Mouse (Mus musculus): Measurements from ENCODE around the gene Mrpl23. TPM values are rescaled to one million over a fixed set of nuclear protein-coding genes. Genes with fewer than 3 reads are reported as not detected.
A peak's percentile ranks its signal among the peaks of the same experiment; 100 is the strongest.

Mrpl23 gene
- polyA plus RNA-seq, 1 experiment from 2014 or later = 20.3 TPM

GRCm38 (mm10) chr7:142517531-142517930, 15.0 kb upstream of the Mrpl23 start:
- no peak overlapping the region for H3K27ac ChIP-seq (ENCODE audit: low read depth)
- no peak for ATAC-seq (ENCODE audit: insufficient read depth)
- 34% methylated on average over 3 of the region's 3 CpGs for WGBS

GRCm38 (mm10) chr7:142520331-142520730, 12.2 kb upstream of the Mrpl23 start:
- TF ChIP-seq CTCF (IDR thresholded peaks at IDR 0.05; ENCODE audit: low read depth) = no peak
- no peaks in the 10 kb centered on the region for H3K9me3 ChIP-seq (ENCODE audit: low read depth, low read length)
- H3K36me3 ChIP-seq (ENCODE audit: insufficient read depth) = no peaks in the 10 kb centered on the region
- ATAC-seq (ENCODE audit: insufficient read depth) (no peak), DNase-seq (no peak)
- H3K4me1 ChIP-seq (ENCODE audit: insufficient read depth) = peaks cover 42% of the 10 kb centered on the region
- no peak overlapping the region for H3K9ac ChIP-seq
- 82% methylated on average over 4 of the region's 4 CpGs for WGBS
- H3K27ac ChIP-seq (ENCODE audit: low read depth) = peak overlapping the region; percentile 8; the same call in 1 of the 2 replicates
- no peak overlapping the region for H3K4me3 ChIP-seq (ENCODE audit: low read depth, low read length)
- no peak overlapping the region for H3K4me2 ChIP-seq
- no peaks in the 10 kb centered on the region for H3K27me3 ChIP-seq (ENCODE audit: insufficient read depth, low read length)

More at GRCm38 (mm10) chr7:142517531-142517930, 15.0 kb upstream of the Mrpl23 start:
- Histone ChIP-seq H3K9ac (no peak overlapping the region), H3K36me3 (ENCODE audit: insufficient read depth) (no peaks in the 10 kb centered on the region), H3K27me3 (ENCODE audit: insufficient read depth, low read length) (no peaks in the 10 kb centered on the region), H3K4me3 (ENCODE audit: low read depth, low read length) (no peak overlapping the region), H3K4me1 (ENCODE audit: insufficient read depth) (peaks cover 21% of the 10 kb centered on the region; the same call in 1 of the 2 replicates), H3K4me2 (no peak overlapping the region), H3K9me3 (ENCODE audit: low read depth, low read length) (no peaks in the 10 kb centered on the region)
- DNase-seq = no peak
- TF ChIP-seq CTCF (IDR thresholded peaks at IDR 0.05; ENCODE audit: low read depth) = no peak

- Histone ChIP-seq H3K4me3 (ENCODE audit: low read depth, low read length) (no peak overlapping the region), H3K27me3 (ENCODE audit: insufficient read depth, low read length) (no peaks in the 10 kb centered on the region), H3K9ac (no peak overlapping the region), H3K9me3 (ENCODE audit: low read depth, low read length) (no peaks in the 10 kb centered on the region), H3K36me3 (ENCODE audit: insufficient read depth) (no peaks in the 10 kb centered on the region), H3K27ac (ENCODE audit: low read depth) (peak overlapping the region; percentile 80; the same call in 1 of the 2 replicates), H3K4me2 (no peak overlapping the region), H3K4me1 (ENCODE audit: insufficient read depth) (peaks cover 39% of the 10 kb centered on the region)
- 29% methylated on average over 4 of the region's 4 CpGs for WGBS
- DNase-seq = peak; percentile 73
- peak; percentile 79 for TF ChIP-seq CTCF (IDR thresholded peaks at IDR 0.05; ENCODE audit: low read depth)
- peak; percentile 36; the same call in 1 of the 2 replicates for ATAC-seq (ENCODE audit: insufficient read depth)
Measured at GRCm38 (mm10) chr7:142522352-142522751, 10.1 kb upstream of the Mrpl23 start.

- H3K27ac ChIP-seq (ENCODE audit: low read depth) = peak overlapping the region; percentile 80
- ATAC-seq (ENCODE audit: insufficient read depth) (no peak), DNase-seq (peak; percentile 32)
- H3K9ac ChIP-seq = peak overlapping the region; percentile 30
- no peak for TF ChIP-seq CTCF (IDR thresholded peaks at IDR 0.05; ENCODE audit: low read depth)
- H3K9me3 ChIP-seq (ENCODE audit: low read depth, low read length) = no peaks in the 10 kb centered on the region
- H3K4me2 ChIP-seq = peak overlapping the region; percentile 25; the same call in 1 of the 2 replicates
- peaks cover 42% of the 10 kb centered on the region for H3K4me1 ChIP-seq (ENCODE audit: insufficient read depth)
- H3K27me3 ChIP-seq (ENCODE audit: insufficient read depth, low read length) = no peaks in the 10 kb centered on the region
- H3K4me3 ChIP-seq (ENCODE audit: low read depth, low read length) = no peak overlapping the region
- WGBS = 31% methylated on average over 17 of the region's 17 CpGs
- no peaks in the 10 kb centered on the region for H3K36me3 ChIP-seq (ENCODE audit: insufficient read depth)
Measured at GRCm38 (mm10) chr7:142523200-142523990, 9.1 kb upstream of the Mrpl23 start.

- H3K4me2 ChIP-seq = no peak overlapping the region
- no peaks in the 10 kb centered on the region for H3K9me3 ChIP-seq (ENCODE audit: low read depth, low read length)
- TF ChIP-seq CTCF (IDR thresholded peaks at IDR 0.05; ENCODE audit: low read depth) = no peak
- H3K4me3 ChIP-seq (ENCODE audit: low read depth, low read length) = no peak overlapping the region
- DNase-seq (peak; percentile 58), ATAC-seq (ENCODE audit: insufficient read depth) (peak; percentile 35)
- peaks cover 49% of the 10 kb centered on the region for H3K4me1 ChIP-seq (ENCODE audit: insufficient read depth)
- WGBS = 38% methylated on average over 13 of the region's 13 CpGs
- H3K36me3 ChIP-seq (ENCODE audit: insufficient read depth) = no peaks in the 10 kb centered on the region
- H3K27ac ChIP-seq (ENCODE audit: low read depth) = peak overlapping the region; percentile 81
- H3K9ac ChIP-seq = 0 out of 2 replicates have a peak overlapping the region, but pooled peaks have one; percentile 18
- no peaks in the 10 kb centered on the region for H3K27me3 ChIP-seq (ENCODE audit: insufficient read depth, low read length)
Measured at GRCm38 (mm10) chr7:142525342-142526178, 6.9 kb upstream of the Mrpl23 start.

- peaks cover 55% of the 10 kb centered on the region for H3K4me1 ChIP-seq (ENCODE audit: insufficient read depth)
- TF ChIP-seq CTCF (IDR thresholded peaks at IDR 0.05; ENCODE audit: low read depth) = no peak
- 46% methylated on average over 10 of the region's 10 CpGs for WGBS
- no peak for ATAC-seq (ENCODE audit: insufficient read depth)
- H3K9me3 ChIP-seq (ENCODE audit: low read depth, low read length) = no peaks in the 10 kb centered on the region
- no peak overlapping the region for H3K4me3 ChIP-seq (ENCODE audit: low read depth, low read length)
- no peaks in the 10 kb centered on the region for H3K27me3 ChIP-seq (ENCODE audit: insufficient read depth, low read length)
- peak overlapping the region; percentile 68; the same call in 1 of the 2 replicates for H3K27ac ChIP-seq (ENCODE audit: low read depth)
- no peaks in the 10 kb centered on the region for H3K36me3 ChIP-seq (ENCODE audit: insufficient read depth)
- no peak overlapping the region for H3K9ac ChIP-seq
- H3K4me2 ChIP-seq = no peak overlapping the region
- peak; percentile 34 for DNase-seq
Measured at GRCm38 (mm10) chr7:142529350-142529749, 3.1 kb upstream of the Mrpl23 start.
